In genomic region chr9:62420261-62420917, GRCm38 (mm10) we compare ENCODE assay signal across 9 mouse cellular contexts.
DNase-seq lines count a peak whose midpoint lies in the region; ATAC-seq lines count a peak whose summit lies in the region.
"Had no signal": no experiment of that assay in that cellular context is flagged by ENCODE, and none has a peak within 500 bp of the region (broad histone marks: within the 10 kb centered on the region; RNA-seq: fewer than 3 reads in every experiment).

No protein-coding gene starts in this region.

- H3K9me3 ChIP-seq in hindbrain, embryonic 10.5 days: no peaks in the 10 kb centered on the region; the same call in 1 of the 2 replicates
- H3K9me3 ChIP-seq in hindbrain, embryonic 14.5 days (ENCODE audit: control insufficient read depth, low read length): no peaks in the 10 kb centered on the region
- H3K9me3 ChIP-seq in forebrain, embryonic 14.5 days (replicated peaks; ENCODE audit: control insufficient read depth, low read length): peaks cover 4% of the 10 kb centered on the region; the same call in 1 of the 2 replicates
- no peaks in the 10 kb centered on the region for H3K9me3 ChIP-seq in midbrain, embryonic 13.5 days

- DNase-seq in hindbrain, embryonic 10.5 days (ENCODE audit: low spot score): peak; percentile 24
- DNase-seq in hindbrain, embryonic 14.5 days (ENCODE audit: low spot score): no peak
- peak; percentile 60 for DNase-seq in adrenal gland, postnatal 25 days
- no peak for DNase-seq in forebrain, embryonic 14.5 days (ENCODE audit: low spot score)
- peak; percentile 45 to 63 for DNase-seq in kidney, postnatal 36 days
- DNase-seq in spleen, adult 12 weeks (ENCODE audit: low spot score): no peak
- no peak for DNase-seq in thymus, postnatal 36 days

- ATAC-seq in hindbrain, embryonic 14.5 days (ENCODE audit: low FRiP score): no peak
- ATAC-seq in forebrain, embryonic 14.5 days: 0 out of 2 replicates have a peak, but pooled peaks have one; percentile 11
- ATAC-seq in midbrain, embryonic 13.5 days: no peak

- H3K27ac ChIP-seq in hindbrain, embryonic 10.5 days: peak overlapping the region; percentile 75
- no peak overlapping the region for H3K27ac ChIP-seq in hindbrain, embryonic 14.5 days
- no peak overlapping the region for H3K27ac ChIP-seq in forebrain, embryonic 14.5 days (ENCODE audit: low read depth, low read length)
- no peak overlapping the region for H3K27ac ChIP-seq in midbrain, embryonic 13.5 days

- peaks cover 32% of the 10 kb centered on the region for H3K36me3 ChIP-seq in hindbrain, embryonic 10.5 days
- H3K36me3 ChIP-seq in hindbrain, embryonic 14.5 days (replicated peaks; ENCODE audit: control insufficient read depth, insufficient read depth): peaks cover 25% of the 10 kb centered on the region
- peaks cover 33% of the 10 kb centered on the region for H3K36me3 ChIP-seq in forebrain, embryonic 14.5 days (ENCODE audit: control insufficient read depth, insufficient read depth, low read length)
- peaks cover 39% of the 10 kb centered on the region for H3K36me3 ChIP-seq in midbrain, embryonic 13.5 days
- H3K36me3 ChIP-seq: G1E had no signal

- 37% methylated on average over 10 of the region's 10 CpGs for WGBS in hindbrain, embryonic 10.5 days
- WGBS in hindbrain, embryonic 14.5 days: 45% methylated on average over 10 of the region's 10 CpGs
- WGBS in forebrain, embryonic 14.5 days: 29% methylated on average over 9 of the region's 10 CpGs
- 33% methylated on average over 10 of the region's 10 CpGs for WGBS in midbrain, embryonic 13.5 days

- peaks cover 39% of the 10 kb centered on the region for H3K4me1 ChIP-seq in hindbrain, embryonic 10.5 days (replicated peaks)
- peaks cover under 1% of the 10 kb centered on the region; the same call in 1 of the 2 replicates for H3K4me1 ChIP-seq in hindbrain, embryonic 14.5 days (replicated peaks; ENCODE audit: control insufficient read depth, insufficient read depth, low read length)
- H3K4me1 ChIP-seq in forebrain, embryonic 14.5 days (ENCODE audit: control insufficient read depth, insufficient read depth, low read length): peaks cover 6% of the 10 kb centered on the region
- peaks cover 17% of the 10 kb centered on the region for H3K4me1 ChIP-seq in midbrain, embryonic 13.5 days (replicated peaks)

- H3K9ac ChIP-seq in hindbrain, embryonic 14.5 days: no peak overlapping the region
- H3K9ac ChIP-seq in forebrain, embryonic 14.5 days (ENCODE audit: low read length): no peak overlapping the region
- no peak overlapping the region for H3K9ac ChIP-seq in midbrain, embryonic 13.5 days (replicated peaks)

- H3K4me2 ChIP-seq in hindbrain, embryonic 14.5 days (replicated peaks): no peak overlapping the region
- no peak overlapping the region for H3K4me2 ChIP-seq in forebrain, embryonic 14.5 days (ENCODE audit: low read length)
- peak overlapping the region; percentile 28; the same call in 1 of the 2 replicates for H3K4me2 ChIP-seq in midbrain, embryonic 13.5 days (replicated peaks)

- peaks cover 3% of the 10 kb centered on the region; the same call in 1 of the 2 replicates for H3K27me3 ChIP-seq in hindbrain, embryonic 10.5 days (ENCODE audit: insufficient read depth, poor library complexity, severe bottlenecking)
- no peaks in the 10 kb centered on the region for H3K27me3 ChIP-seq in hindbrain, embryonic 14.5 days (ENCODE audit: control insufficient read depth, insufficient read depth, low read length)
- H3K27me3 ChIP-seq in forebrain, embryonic 14.5 days (replicated peaks; ENCODE audit: control insufficient read depth, insufficient read depth, low read length): no peaks in the 10 kb centered on the region
- no peaks in the 10 kb centered on the region for H3K27me3 ChIP-seq in midbrain, embryonic 13.5 days

- peak overlapping the region; percentile 38 for H3K4me3 ChIP-seq in hindbrain, embryonic 10.5 days
- H3K4me3 ChIP-seq in hindbrain, embryonic 14.5 days (replicated peaks; ENCODE audit: low read length): no peak overlapping the region
- H3K4me3 ChIP-seq in forebrain, embryonic 14.5 days (ENCODE audit: low read depth, low read length): no peak overlapping the region
- H3K4me3 ChIP-seq in midbrain, embryonic 13.5 days (replicated peaks): no peak overlapping the region

Comparison
In these comparisons a context has a peak if more than half of its experiments do, and no peak if none do; other contexts are left out.
1. DNase-seq: peak in hindbrain, embryonic 10.5 days (single experiment), adrenal gland, postnatal 25 days (single experiment) and kidney, postnatal 36 days (2 of 2); none in hindbrain, embryonic 14.5 days (single experiment), forebrain, embryonic 14.5 days (single experiment), spleen, adult 12 weeks (single experiment) and thymus, postnatal 36 days (0 of 2).